Mouse (Mus musculus) limb, embryonic 14.5 days (tissue): ENCODE measurements around the gene Fhod1. TPM values are rescaled to one million over a fixed set of nuclear protein-coding genes. Genes with fewer than 3 reads are reported as not detected.

ENCODE experiments used
- ATAC-seq: fragments of 200-750 bp; cut with Nextera tagmentation; 2 replicates; pipeline ENCODE4 v1.8.0; 2017; ENCODE audit warnings: low read depth, moderate number of reproducible peaks, moderate TSS enrichment; ENCODE audit not compliant: low FRiP score
- DNase-seq: peaks from one replicate; pipeline ENCODE4 v3.0.0-alpha.2; 2015; ENCODE audit warnings: low spot score
- H3K27ac ChIP-seq: fragments of 300-500 bp; sonication (generic); replicated peaks from 2 replicates; pipeline ENCODE4 v1.5.1; 2014; ENCODE audit warnings: low read depth, mild to moderate bottlenecking, low read length, moderate library complexity, mixed read lengths
- H3K27me3 ChIP-seq: fragments of 300-500 bp; sonication (generic); 2 replicates; pipeline ENCODE4 v1.6.1; 2014; ENCODE audit warnings: low read length, mixed read lengths; ENCODE audit not compliant: control insufficient read depth, insufficient read depth
- H3K36me3 ChIP-seq: fragments of 300-500 bp; sonication (generic); 2 replicates; pipeline ENCODE4 v1.6.1; 2014; ENCODE audit warnings: mild to moderate bottlenecking, low read length, moderate library complexity, mixed read lengths; ENCODE audit not compliant: control insufficient read depth, insufficient read depth
- H3K4me1 ChIP-seq: fragments of 300-500 bp; sonication (generic); 2 replicates; pipeline ENCODE4 v1.6.1; 2014; ENCODE audit warnings: antibody characterized with exemption, low read length, mixed read lengths; ENCODE audit not compliant: control insufficient read depth, insufficient read depth
- H3K4me2 ChIP-seq: fragments of 300-500 bp; sonication (generic); replicated peaks from 2 replicates; pipeline ENCODE4 v1.6.1; 2014; ENCODE audit warnings: low read depth, mild to moderate bottlenecking, low read length, moderate library complexity; ENCODE audit not compliant: severe bottlenecking
- H3K4me3 ChIP-seq: fragments of 300-500 bp; sonication (generic); replicated peaks from 2 replicates; pipeline ENCODE4 v1.5.1; 2014; ENCODE audit warnings: low read length
- H3K9ac ChIP-seq: fragments of 300-500 bp; sonication (generic); 2 replicates; pipeline ENCODE4 v1.6.1; 2014; ENCODE audit warnings: mild to moderate bottlenecking, low read depth, low read length, moderate library complexity; ENCODE audit not compliant: severe bottlenecking
- H3K9me3 ChIP-seq: fragments of 300-500 bp; sonication (generic); 2 replicates; pipeline ENCODE4 v1.6.1; 2016; ENCODE audit warnings: low read length; ENCODE audit not compliant: control insufficient read depth
- POLR2A ChIP-seq: fragments of 200-500 bp; IDR thresholded peaks from 2 replicates; pipeline ENCODE4 v1.8.0; 2012; ENCODE audit warnings: inconsistent platforms, mild to moderate bottlenecking, moderate library complexity, borderline replicate concordance; ENCODE audit not compliant: insufficient read depth, insufficient read length; ENCODE audit errors: extremely low read depth
- WGBS: fragments of 180-500 bp; shearing (Covaris S2); extraction: QIAGEN DNeasy Blood & Tissue Kit; methylation state at CpG from one replicate; pipeline ENCODE4 v1.1.7; 2014; 5-methylcytosine and 5-hydroxymethylcytosine counted together
- polyA plus RNA-seq, 2 experiments: library from polyadenylated mRNA; depleted of rRNA in 1 of 2; stranded (reverse) in 1 of 2; unstranded in 1 of 2; fragments of >200 nt; fragmentation: Nextera tagmentation in 1 of 2; extraction: Ambion mirVana in 1 of 2; gene quantifications; 2 replicates each; pipeline versions ENCODE4 v1.2.1 to v1.2.3; 2012 to 2014

The Fhod1 gene
- polyA plus RNA-seq, 2 experiments = 2.7 to 24.4 TPM

DNA sequence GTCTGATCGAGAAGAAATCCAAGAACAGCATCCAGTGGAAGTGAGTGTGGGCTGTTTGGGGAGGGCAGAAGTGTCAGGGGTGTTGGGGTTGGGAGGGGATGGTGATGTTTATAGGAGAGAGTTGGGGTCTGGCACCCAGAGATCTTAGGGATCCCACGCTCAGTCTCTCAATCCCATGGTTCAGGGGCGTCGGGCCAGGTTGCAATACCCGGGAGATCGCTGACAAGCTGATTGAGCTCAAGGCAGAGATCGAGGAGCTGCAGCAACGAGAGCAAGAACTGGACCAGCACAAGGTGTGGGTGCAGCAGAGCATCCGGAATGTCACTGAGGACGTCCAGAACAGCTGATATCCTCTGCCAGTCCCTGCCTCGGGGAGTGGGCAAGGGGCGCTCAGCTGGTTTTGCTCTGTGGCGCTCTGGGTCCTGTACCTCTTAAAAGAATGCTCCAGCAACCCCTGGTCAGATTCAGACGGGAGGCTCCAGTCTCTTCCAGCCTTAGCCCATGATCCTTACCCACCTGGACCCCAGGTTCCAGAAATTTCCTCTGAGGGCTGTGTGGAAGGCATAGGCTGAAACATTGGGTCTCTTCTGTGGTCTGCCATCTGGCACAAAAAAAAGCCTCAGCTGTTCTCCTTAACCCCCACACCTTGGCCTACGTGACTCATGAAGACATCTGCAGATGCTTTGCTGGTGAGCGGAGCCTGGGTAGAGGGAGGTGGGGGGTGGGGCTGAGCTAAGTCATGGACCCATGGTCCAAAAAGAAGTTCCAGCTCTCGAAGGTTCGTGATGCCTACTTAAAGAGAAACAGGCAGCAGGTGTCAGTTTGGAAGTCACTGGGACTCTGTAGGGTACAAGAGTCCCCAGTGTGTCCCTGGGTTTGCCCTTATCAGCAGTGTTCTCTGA is 49.2 kb downstream of the Fhod1 start:
- H3K27ac ChIP-seq = no peak overlapping the region
- DNase-seq = no peak
- H3K4me1 ChIP-seq = peaks cover 15% of the 10 kb centered on the region
- H3K27me3 ChIP-seq = no peaks in the 10 kb centered on the region
- WGBS = 56% methylated on average over 18 of the region's 18 CpGs
- H3K4me2 ChIP-seq = peak overlapping the region; percentile 91
- no peak for TF ChIP-seq POLR2A
- no peak for ATAC-seq
- H3K9me3 ChIP-seq = no peaks in the 10 kb centered on the region
- peaks cover 46% of the 10 kb centered on the region for H3K36me3 ChIP-seq
- peak overlapping the region; percentile 83 for H3K9ac ChIP-seq
- peak overlapping the region; percentile 91 for H3K4me3 ChIP-seq

DNA sequence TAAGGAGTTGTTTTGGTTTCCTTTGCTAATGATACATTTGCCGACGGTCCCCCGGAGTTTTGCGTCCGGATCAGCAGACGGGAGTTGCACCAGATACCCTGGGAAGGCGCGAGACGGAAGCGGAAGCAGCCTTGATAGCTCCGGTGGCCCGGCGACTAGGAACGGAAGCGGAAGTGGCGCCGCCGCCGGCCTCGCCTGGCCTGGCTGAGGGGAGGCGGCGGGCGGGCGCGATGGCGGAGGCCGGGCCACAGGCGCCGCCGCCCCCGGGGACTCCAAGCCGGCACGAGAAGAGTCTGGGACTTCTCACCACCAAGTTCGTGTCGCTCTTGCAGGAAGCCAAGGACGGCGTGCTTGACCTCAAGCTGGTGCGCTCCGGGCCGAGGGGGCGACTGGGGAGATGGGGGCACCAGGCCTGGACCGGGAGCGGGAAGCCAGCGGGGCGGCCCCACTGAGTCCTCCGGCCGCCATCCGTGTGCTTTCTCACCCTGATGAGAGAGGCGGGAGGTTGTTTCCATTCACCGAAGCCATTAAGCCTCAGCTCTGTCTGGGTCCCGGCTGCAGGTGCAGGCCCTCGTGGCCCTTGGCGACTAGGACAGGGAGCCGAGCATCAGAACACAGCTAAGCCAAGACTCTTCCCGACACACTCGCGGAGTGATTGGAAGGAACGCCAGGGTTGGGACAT is 50.1 kb downstream of the Fhod1 start, which contains the start of gene E2f4:
E2f4 (plus strand) TSS at position 153 of the 682 bp plus-strand sequence.
- H3K27ac ChIP-seq = 0 out of 2 replicates have a peak within 1 kb of the TSS, but pooled peaks have one; percentile 55
- 0 out of 2 replicates have a peak, but pooled peaks have one; percentile 49 for TF ChIP-seq POLR2A
- under 1% methylated on average over 52 of the region's 58 CpGs for WGBS
- H3K9me3 ChIP-seq = no peaks in the 10 kb centered on the region
- H3K27me3 ChIP-seq = no peaks in the 10 kb centered on the region
- peaks cover 15% of the 10 kb centered on the region for H3K4me1 ChIP-seq
- H3K36me3 ChIP-seq = peaks cover 37% of the 10 kb centered on the region
- peak within 1 kb of the TSS; percentile 91 for H3K4me2 ChIP-seq
- ATAC-seq (peak; percentile 92), DNase-seq (peak; percentile 92)
- H3K9ac ChIP-seq = peak within 1 kb of the TSS; percentile 83
- H3K4me3 ChIP-seq = peak within 1 kb of the TSS; percentile 91

DNA sequence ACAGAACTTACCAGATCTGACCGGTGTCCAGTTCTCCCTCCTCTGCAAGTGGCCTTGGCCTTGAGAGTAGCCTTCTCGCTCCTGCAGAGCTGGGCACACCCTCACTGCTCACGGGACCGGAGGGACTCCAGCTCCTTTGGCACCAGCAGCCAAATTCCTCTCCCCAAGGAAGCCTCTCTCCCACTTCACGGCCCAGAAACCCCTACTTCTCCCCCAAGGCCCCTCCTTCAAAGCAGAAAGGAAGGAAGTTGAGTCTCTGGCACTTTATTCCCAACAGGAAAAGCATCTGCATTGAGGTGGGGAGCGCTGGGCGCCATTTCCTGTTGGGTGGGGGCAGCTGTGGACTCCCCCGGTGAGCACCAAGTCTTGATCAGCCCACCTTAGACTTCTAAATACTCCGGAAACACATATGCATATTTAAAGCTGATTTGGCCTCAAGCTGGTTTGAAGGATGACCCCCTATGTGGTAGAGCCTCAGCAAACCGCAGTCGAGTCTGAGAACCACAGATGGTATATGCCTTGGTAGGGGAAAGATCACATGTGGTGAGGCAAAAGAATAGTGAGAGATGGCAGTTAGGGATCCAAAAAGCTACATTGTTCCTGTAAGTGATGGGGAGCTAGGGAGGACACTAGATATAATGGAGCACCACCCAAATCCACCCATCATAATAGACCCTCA is 51.7 kb downstream of the Fhod1 start, which contains the start of gene Exoc3l:
Exoc3l (minus strand) TSS at position 207 of the 679 bp plus-strand sequence.
- Histone ChIP-seq H3K4me2 (peak within 1 kb of the TSS; percentile 91), H3K4me3 (peak within 1 kb of the TSS; percentile 91), H3K36me3 (peaks cover 21% of the 10 kb centered on the region), H3K27me3 (no peaks in the 10 kb centered on the region), H3K9me3 (no peaks in the 10 kb centered on the region), H3K9ac (0 out of 2 replicates have a peak within 1 kb of the TSS, but pooled peaks have one; percentile 83), H3K4me1 (peaks cover 15% of the 10 kb centered on the region), H3K27ac (no peak within 1 kb of the TSS)
- ATAC-seq (no peak), DNase-seq (no peak)
- TF ChIP-seq POLR2A = no peak
- 61% methylated on average over 11 of the region's 11 CpGs for WGBS

DNA sequence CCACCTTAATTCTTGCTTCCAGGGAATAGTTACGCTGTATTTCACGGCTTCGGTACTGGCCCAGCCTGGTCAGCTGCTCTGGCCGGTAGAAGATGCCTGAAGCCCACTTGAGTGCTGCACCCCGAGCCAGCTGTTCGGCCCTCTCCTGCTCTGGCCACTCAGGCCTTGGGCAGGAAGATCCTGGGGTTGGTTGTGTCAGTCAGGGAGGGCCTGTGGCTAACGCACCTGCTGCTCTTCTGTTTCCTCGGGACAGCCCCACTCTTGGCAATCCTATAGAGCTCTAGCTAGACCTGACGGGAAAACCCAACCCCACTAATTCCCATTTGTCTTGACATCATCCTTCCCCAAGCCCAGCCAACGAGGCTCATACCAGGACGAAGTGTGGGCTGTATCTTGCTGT is 52.5 kb downstream of the Fhod1 start:
- Histone ChIP-seq H3K4me2 (no peak overlapping the region), H3K9me3 (no peaks in the 10 kb centered on the region), H3K4me3 (no peak overlapping the region), H3K27me3 (peaks cover 6% of the 10 kb centered on the region), H3K27ac (no peak overlapping the region), H3K9ac (no peak overlapping the region), H3K4me1 (peaks cover 21% of the 10 kb centered on the region), H3K36me3 (peaks cover 14% of the 10 kb centered on the region)
- ATAC-seq (no peak), DNase-seq (no peak)
- TF ChIP-seq POLR2A = no peak
- WGBS = 62% methylated on average over 11 of the region's 11 CpGs

DNA sequence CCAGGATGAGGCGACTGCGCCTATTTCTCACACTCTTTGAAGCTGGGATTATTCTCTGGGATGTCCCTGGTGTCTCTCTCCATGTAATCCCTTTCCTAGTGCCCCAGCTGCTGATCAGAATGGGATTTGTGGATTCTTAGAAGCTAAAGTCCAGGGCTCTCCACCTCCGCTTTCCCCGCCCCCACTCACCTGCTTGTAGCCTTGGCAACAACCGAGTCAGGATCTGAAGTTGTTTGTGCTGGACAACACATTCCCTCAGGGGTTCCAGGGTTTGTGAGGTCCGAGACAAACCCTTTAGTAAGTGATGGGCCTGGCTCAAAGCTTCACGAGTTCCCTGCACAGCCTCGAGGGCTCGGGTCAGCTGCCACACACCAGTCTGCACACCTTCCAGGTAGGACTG is 53.0 kb downstream of the Fhod1 start:
- H3K4me1 ChIP-seq = peaks cover 26% of the 10 kb centered on the region
- peaks cover 9% of the 10 kb centered on the region for H3K36me3 ChIP-seq
- no peak overlapping the region for H3K27ac ChIP-seq
- ATAC-seq = no peak
- 70% methylated on average over 9 of the region's 9 CpGs for WGBS
- no peak overlapping the region for H3K9ac ChIP-seq
- no peak for DNase-seq
- no peak for TF ChIP-seq POLR2A
- no peak overlapping the region for H3K4me3 ChIP-seq
- no peak overlapping the region for H3K4me2 ChIP-seq
- peaks cover 11% of the 10 kb centered on the region for H3K27me3 ChIP-seq
- H3K9me3 ChIP-seq = no peaks in the 10 kb centered on the region
